Mouse (Mus musculus) kidney, embryonic 16.5 days (tissue): Measurements from ENCODE around the gene Marcksl1. TPM values are rescaled to one million over a fixed set of nuclear protein-coding genes. Genes with fewer than 3 reads are reported as not detected.
A peak's percentile ranks its signal among the peaks of the same experiment; 100 is the strongest.

Experiments used
- ATAC-seq: fragments of 200-750 bp; cut with Nextera tagmentation; 2 replicates; pipeline ENCODE4 v1.8.0; 2017; ENCODE audit warnings: moderate TSS enrichment; ENCODE audit not compliant: low FRiP score, low TSS enrichment
- H3K27ac ChIP-seq: fragments of 300-500 bp; sonication (generic); 2 replicates; pipeline ENCODE4 v1.5.1; 2014; ENCODE audit warnings: low read length
- H3K27me3 ChIP-seq: fragments of 300-500 bp; sonication (generic); 2 replicates; pipeline ENCODE4 v1.6.1; 2014; ENCODE audit warnings: low read length, control low read depth, mixed read lengths; ENCODE audit not compliant: insufficient read depth
- H3K36me3 ChIP-seq: fragments of 300-500 bp; sonication (generic); 2 replicates; pipeline ENCODE4 v1.6.1; 2014; ENCODE audit warnings: low read length, control low read depth, mixed read lengths; ENCODE audit not compliant: insufficient read depth
- H3K4me1 ChIP-seq: fragments of 300-500 bp; sonication (generic); 2 replicates; pipeline ENCODE4 v1.6.1; 2014; ENCODE audit warnings: low read length, control low read depth, mixed read lengths; ENCODE audit not compliant: insufficient read depth
- H3K4me2 ChIP-seq: fragments of 300-500 bp; sonication (generic); replicated peaks from 2 replicates; pipeline ENCODE4 v1.6.1; 2014; ENCODE audit warnings: low read depth, low read length
- H3K4me3 ChIP-seq: fragments of 300-500 bp; sonication (generic); 2 replicates; pipeline ENCODE4 v1.5.1; 2014; ENCODE audit warnings: mild to moderate bottlenecking, low read length
- H3K9ac ChIP-seq: fragments of 300-500 bp; sonication (generic); replicated peaks from 2 replicates; pipeline ENCODE4 v1.6.1; 2014; ENCODE audit warnings: low read length
- H3K9me3 ChIP-seq: fragments of 300-500 bp; sonication (generic); 2 replicates; pipeline ENCODE4 v1.6.1; 2016; ENCODE audit warnings: low read length, control low read depth
- whole genome bisulfite sequencing: fragments of 180-500 bp; shearing (Covaris S2); extraction: QIAGEN DNeasy Blood & Tissue Kit; methylation state at CpG from one replicate; pipeline ENCODE4 v1.1.7; 2014; 5-methylcytosine and 5-hydroxymethylcytosine counted together
- polyA plus RNA-seq: library from polyadenylated mRNA; unstranded; fragments of >200 nt; fragmentation: Nextera tagmentation; extraction: Ambion mirVana; gene quantifications from 2 replicates; pipeline ENCODE4 v1.2.1, GENCODE M21; 2015

Marcksl1 gene
- polyA plus RNA-seq, 1 experiment from 2014 or later, result 761 TPM

DNA sequence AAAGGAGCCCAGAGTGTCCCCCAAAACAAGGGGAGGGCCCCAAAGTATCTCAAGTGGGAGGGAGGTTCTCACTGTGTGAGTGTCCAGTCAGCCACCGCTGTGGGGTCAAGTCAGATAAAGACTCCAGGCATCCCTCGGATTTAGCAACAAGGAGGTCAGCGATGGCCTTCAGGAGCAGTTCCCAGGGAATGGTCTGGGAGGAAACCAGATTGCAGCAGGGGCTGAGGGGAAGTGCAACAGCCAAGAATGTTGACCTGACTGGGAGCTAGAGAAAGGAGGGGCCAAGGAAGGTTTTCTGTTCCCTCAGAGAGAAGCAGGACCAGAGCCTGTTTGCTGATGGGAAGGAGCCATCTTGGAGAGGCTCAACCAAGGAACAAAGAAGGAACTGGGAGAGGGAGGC is 14.4 kb upstream of the Marcksl1 start:
- no peaks in the 10 kb centered on the region for H3K36me3 ChIP-seq
- no peak overlapping the region for H3K4me3 ChIP-seq

DNA sequence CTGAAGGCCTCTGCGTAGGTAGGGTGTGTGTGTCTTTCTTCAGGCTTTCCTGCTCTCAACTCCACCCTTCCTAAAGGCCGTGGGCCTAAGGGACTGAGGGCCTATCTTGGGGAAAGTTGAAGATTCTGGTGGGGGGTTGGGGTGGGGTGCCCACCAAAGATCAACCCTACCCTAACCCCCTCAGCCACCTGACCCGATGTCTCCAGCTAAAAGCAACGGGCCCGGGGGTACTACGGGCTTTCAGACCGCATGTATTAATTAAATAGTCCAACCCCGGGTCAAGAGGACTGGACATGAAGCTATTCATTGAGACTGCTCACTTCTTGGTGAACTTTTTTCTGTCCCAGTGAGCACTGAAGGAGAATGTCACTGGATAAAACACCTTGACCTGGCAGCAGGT is 13.4 kb upstream of the Marcksl1 start:
- Histone ChIP-seq H3K27ac (peak overlapping the region; percentile 92), H3K9me3 (no peaks in the 10 kb centered on the region), H3K27me3 (no peaks in the 10 kb centered on the region), H3K4me1 (peaks cover 30% of the 10 kb centered on the region), H3K36me3 (no peaks in the 10 kb centered on the region), H3K4me2 (peak overlapping the region; percentile 67), H3K4me3 (peak overlapping the region; percentile 55), H3K9ac (peak overlapping the region; percentile 73)
- WGBS, result 77% methylated on average over 8 of the region's 8 CpGs
- ATAC-seq, result 0 out of 2 replicates have a peak, but pooled peaks have one; percentile 1

More for the DNA sequence above, 14.4 kb upstream of the Marcksl1 start:
- H3K9ac ChIP-seq, result no peak overlapping the region
- WGBS, result 58% methylated on average over 3 of the region's 3 CpGs
- no peak overlapping the region for H3K4me2 ChIP-seq
- no peaks in the 10 kb centered on the region for H3K27me3 ChIP-seq
- peak overlapping the region; percentile 92 for H3K27ac ChIP-seq
- no peak for ATAC-seq
- H3K4me1 ChIP-seq, result peaks cover 30% of the 10 kb centered on the region
- no peaks in the 10 kb centered on the region for H3K9me3 ChIP-seq

DNA sequence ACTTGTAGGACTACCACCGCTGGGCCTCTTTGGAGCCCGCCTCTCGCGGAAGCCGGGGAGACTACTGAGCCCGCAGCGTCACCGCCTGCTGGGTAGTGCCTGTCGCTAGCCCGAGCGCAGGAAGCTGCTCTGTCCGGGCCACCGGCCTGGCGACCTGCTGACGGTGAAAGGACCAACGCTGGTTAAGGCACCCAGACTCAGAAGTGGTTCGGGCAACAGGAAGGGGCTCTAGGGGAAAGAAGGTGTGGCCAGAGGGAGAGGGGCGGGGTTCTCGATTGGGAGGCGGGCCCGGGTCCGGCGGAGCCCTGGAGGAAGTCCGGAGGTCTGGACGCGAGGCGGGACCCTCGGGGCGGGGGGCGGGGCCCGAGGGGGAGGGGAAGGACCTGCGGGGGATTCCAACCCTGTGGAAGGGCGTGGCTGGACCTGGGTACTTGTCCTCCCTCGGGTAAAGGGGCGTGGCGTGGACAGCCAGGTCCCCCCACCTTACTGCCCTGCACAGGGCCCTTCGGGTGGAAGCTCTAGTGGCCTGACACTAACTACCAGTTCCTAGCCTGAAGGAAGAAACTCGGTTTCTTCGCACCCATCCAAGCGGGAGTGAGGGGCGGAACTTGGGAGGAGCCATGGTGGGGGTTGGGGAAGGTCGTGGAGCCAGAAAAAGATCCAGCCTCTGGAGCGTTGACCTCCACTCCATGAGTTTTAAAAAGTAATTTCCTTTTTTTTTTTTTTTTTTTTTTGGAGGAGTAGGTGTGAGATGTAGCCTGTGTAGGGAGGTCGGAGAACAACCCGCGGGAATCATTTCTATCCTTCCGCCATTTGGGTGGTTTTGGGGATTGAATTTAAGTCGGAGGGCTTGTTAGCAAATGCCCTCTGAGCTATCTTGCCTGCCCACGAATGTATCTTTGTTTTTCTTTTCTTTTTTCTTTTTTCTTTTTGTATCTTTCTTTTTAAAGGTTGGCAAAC is 12.5 kb upstream of the Marcksl1 start:
- peak overlapping the region; percentile 73 for H3K9ac ChIP-seq
- no peaks in the 10 kb centered on the region for H3K27me3 ChIP-seq
- peak overlapping the region; percentile 67 for H3K4me2 ChIP-seq
- peak; percentile 94 for ATAC-seq
- WGBS, result under 1% methylated on average over 48 of the region's 49 CpGs
- no peaks in the 10 kb centered on the region for H3K9me3 ChIP-seq
- peak overlapping the region; percentile 92 for H3K27ac ChIP-seq
- H3K4me1 ChIP-seq, result peaks cover 30% of the 10 kb centered on the region
- no peaks in the 10 kb centered on the region for H3K36me3 ChIP-seq
- peak overlapping the region; percentile 55 for H3K4me3 ChIP-seq

DNA sequence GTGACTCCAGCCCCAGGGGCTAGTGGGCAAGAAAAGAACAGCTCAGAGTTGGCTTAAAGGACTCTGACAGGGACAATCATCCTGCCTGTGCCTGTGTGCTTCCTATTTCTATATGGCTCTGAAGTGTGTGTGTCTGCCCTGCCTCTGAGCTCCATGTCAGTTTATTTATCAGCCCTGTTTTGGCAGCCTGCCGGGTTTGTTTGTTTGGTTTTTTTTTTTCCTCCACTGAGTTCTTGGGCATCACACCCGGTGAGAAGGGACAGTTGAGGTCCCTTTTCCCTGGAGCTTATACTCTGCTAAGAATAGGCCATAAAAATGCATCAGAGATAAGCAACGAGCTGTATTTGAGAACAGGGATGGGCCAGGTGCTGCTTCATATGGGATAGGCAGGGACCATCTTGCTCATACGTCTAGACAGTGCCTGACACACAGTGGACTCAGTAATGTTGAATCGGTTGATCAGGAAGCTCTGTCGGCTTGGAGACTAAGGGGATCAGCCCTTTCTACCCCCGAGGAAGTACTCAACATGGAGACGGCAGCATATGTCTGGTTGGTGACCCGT is 11.0 kb upstream of the Marcksl1 start:
- ATAC-seq, result no peak
- Histone ChIP-seq H3K9me3 (no peaks in the 10 kb centered on the region), H3K4me1 (peaks cover 24% of the 10 kb centered on the region), H3K27ac (peak overlapping the region; percentile 12; the same call in 1 of the 2 replicates), H3K27me3 (no peaks in the 10 kb centered on the region), H3K4me2 (no peak overlapping the region), H3K36me3 (no peaks in the 10 kb centered on the region), H3K9ac (no peak overlapping the region), H3K4me3 (no peak overlapping the region)
- WGBS, result 61% methylated on average over 9 of the region's 9 CpGs

DNA sequence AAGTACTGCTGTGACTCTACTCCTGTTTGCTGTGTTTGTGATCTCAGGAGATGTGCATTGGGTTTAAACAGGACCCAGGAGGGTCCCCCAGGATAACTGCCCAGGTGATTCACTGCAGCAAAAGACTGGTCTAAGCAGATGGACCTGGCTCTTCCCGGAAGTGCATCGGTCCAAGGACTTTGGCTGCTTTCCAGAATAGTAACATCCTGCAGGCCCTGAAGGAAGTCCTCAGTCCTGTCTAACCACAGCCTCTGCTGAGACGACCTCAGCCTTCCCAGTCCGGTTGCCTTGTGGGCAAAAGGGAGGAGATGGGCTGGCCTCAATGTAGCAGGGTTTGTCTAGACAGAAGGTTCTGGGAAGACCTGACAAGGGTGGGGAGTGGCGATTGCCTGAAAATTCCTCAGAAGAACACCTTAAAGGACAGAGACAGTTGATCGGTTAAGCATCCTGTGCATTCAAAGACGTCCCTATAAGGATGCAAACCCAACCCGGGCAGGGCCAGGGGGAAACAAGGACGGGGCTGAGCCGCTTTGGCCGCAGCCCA is 10.4 kb upstream of the Marcksl1 start:
- no peaks in the 10 kb centered on the region for H3K9me3 ChIP-seq
- no peak overlapping the region for H3K9ac ChIP-seq
- no peak overlapping the region for H3K4me3 ChIP-seq
- no peak overlapping the region for H3K4me2 ChIP-seq
- no peaks in the 10 kb centered on the region for H3K36me3 ChIP-seq
- WGBS, result 68% methylated on average over 11 of the region's 11 CpGs
- ATAC-seq, result no peak
- no peaks in the 10 kb centered on the region for H3K27me3 ChIP-seq
- H3K4me1 ChIP-seq, result peaks cover 21% of the 10 kb centered on the region
- H3K27ac ChIP-seq, result peak overlapping the region; percentile 32; the same call in 1 of the 2 replicates

DNA sequence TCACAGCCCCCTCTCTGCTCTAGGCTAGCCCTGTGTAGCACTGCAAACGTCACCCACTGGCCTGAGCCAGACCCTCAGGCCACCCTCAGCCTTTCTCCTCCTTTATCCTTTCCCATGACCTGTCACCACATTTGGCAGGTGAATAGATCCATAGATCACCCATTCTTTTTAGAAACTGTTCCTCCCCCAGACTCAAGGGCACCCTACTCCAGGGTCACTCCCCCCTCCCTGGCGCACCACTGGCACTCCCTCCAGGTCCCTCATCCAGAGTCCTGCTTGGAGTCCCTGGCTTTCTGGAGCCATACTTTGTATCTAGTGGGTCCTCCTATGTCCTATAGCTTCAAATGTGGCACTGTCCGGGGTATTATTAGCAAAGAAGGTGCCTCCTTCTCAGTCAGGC is 7.9 kb upstream of the Marcksl1 start:
- ATAC-seq, result no peak

DNA sequence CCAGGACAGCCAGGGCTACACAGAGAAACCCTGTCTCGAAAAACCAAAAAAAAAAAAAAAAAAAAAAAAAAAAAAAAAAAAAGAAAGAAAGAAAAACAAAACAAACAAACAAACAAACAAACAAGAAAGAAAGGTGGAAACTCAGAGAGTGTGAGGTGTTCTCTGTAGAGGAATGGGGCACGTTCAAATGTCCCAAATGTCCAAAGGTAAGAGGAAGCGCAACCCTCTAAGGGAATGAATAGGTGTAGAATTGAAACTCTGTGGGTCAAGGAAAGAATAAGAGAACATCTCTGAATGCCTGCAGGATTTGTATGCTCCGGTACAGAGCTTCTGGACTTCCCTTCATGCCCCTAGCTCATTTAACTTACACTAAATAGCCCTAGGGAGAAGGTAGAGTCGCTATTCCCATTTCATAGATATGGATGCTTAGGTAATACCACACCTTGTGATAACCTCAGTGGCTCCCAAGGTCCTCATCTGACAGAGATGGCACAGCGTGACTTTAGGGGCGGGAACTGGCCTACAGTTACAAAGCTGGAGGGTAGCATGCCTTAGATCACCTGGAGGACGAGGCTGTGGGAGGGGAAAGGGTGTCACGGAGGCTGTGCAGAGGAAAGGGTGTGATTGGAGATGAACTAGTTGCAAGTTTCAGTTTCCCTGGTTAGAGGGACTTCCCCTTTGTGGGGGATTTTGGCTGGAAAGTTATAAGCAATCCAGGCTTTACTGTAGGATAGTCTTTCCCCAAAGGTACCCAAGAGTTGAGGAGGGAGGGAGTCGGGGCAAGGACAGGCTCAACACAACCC is 5.7 kb upstream of the Marcksl1 start:
- Histone ChIP-seq H3K27me3 (no peaks in the 10 kb centered on the region), H3K9ac (no peak overlapping the region), H3K4me1 (peaks cover 4% of the 10 kb centered on the region), H3K9me3 (no peaks in the 10 kb centered on the region), H3K4me2 (no peak overlapping the region), H3K4me3 (no peak overlapping the region), H3K36me3 (no peaks in the 10 kb centered on the region), H3K27ac (no peak overlapping the region)
- WGBS, result 64% methylated on average over 9 of the region's 10 CpGs
- no peak for ATAC-seq

More for the DNA sequence above, 7.9 kb upstream of the Marcksl1 start:
- Histone ChIP-seq H3K4me1 (peaks cover 13% of the 10 kb centered on the region; the same call in 1 of the 2 replicates), H3K27me3 (no peaks in the 10 kb centered on the region), H3K27ac (no peak overlapping the region), H3K36me3 (no peaks in the 10 kb centered on the region), H3K4me3 (no peak overlapping the region), H3K9ac (no peak overlapping the region), H3K4me2 (no peak overlapping the region), H3K9me3 (no peaks in the 10 kb centered on the region)
- 78% methylated on average over 3 of the region's 3 CpGs for WGBS

DNA sequence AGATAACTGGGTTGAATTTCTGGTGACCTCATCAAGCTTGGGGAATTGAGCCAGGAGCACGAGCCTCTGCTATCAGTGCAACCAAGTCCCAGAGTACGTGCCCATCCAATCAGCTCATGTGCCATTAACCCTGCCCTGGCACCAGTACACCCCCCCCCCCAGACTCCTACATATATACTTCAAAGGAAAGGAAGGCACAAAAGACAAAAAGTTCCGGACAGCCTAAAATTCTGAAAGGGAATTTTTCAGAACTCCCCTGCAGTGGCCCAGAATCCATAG is 5.2 kb upstream of the Marcksl1 start:
- H3K4me3 ChIP-seq, result no peak overlapping the region
- H3K4me2 ChIP-seq, result no peak overlapping the region
- WGBS, result 63% methylated on average over 3 of the region's 3 CpGs
- no peaks in the 10 kb centered on the region for H3K27me3 ChIP-seq
- H3K36me3 ChIP-seq, result no peaks in the 10 kb centered on the region
- H3K9ac ChIP-seq, result no peak overlapping the region
- ATAC-seq, result no peak
- H3K9me3 ChIP-seq, result no peaks in the 10 kb centered on the region
- peaks cover 7% of the 10 kb centered on the region for H3K4me1 ChIP-seq
- H3K27ac ChIP-seq, result no peak overlapping the region

DNA sequence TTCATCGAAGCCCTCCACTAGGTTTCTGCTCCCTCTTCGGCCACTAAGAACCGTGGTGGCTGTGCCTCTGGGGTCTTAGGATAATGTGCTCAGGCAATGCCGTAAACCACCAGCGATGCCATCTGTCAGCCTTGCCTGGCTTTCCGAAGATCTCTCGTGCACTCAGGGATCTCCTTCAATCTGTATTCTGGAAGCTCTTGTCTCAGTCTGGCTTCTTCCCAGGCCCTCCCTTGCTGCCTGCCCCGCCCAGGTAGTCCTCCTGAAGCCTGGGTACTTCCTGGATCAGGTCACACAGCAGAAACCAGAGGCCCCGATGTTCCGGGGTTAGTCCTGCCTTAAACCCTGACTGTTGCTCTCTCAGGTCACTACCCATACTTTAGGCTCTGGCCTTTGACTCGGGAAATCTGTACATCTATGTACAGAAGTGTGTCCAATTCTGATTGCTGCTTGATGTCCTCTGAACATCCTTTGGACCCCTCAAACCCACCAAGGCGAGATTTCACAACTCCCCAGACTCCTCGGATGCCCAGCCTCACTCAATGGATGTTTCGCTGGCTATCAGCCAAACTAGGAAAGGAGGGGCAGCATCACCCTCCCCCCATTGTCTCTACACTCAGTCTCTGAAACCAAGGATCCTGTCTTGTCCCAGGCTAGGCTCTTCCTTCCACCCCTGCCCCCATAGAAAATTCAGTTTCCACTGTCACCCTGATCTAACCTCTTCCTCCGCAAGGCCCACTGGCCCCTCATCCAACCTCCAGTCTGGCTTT is 4.4 kb upstream of the Marcksl1 start:
- no peak overlapping the region for H3K27ac ChIP-seq
- H3K36me3 ChIP-seq, result no peaks in the 10 kb centered on the region
- ATAC-seq, result no peak
- no peak overlapping the region for H3K4me2 ChIP-seq
- H3K9ac ChIP-seq, result no peak overlapping the region
- WGBS, result 57% methylated on average over 15 of the region's 15 CpGs
- H3K4me1 ChIP-seq, result peaks cover 8% of the 10 kb centered on the region
- H3K4me3 ChIP-seq, result no peak overlapping the region
- no peaks in the 10 kb centered on the region for H3K27me3 ChIP-seq
- H3K9me3 ChIP-seq, result no peaks in the 10 kb centered on the region
